Mouse (Mus musculus): ENCODE data around the gene Ndufv2.

DNA sequence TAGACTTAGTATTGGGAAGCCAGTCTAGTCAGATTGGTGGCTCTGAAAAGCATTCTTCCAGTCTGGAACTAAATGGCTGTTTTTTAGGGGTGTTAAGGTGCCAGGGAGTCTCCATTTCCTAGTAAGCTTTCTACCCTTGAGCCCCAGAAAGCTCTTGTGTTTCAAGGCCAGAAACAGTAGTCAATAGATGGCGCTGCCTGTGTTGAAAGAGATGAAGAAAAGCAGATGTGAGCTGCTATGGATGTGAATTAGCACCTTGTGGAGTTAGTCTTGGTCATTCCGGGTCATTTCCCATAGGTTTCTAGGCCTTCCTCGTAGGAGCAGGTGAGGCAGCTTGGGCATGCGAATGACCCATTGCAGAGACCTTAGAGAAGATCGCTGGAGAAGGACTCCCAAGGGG is 23.9 kb upstream of the Ndufv2 start:
- TF ChIP-seq CTCF (IDR thresholded peaks at IDR 0.05; ENCODE audit: low read depth, low read length): no peak
- TF ChIP-seq POLR2A (IDR thresholded peaks at IDR 0.05; ENCODE audit: borderline replicate concordance, low read depth, low read length): no peak
